Mouse (Mus musculus) megakaryocyte-erythroid progenitor cell, adult 5-6 weeks (primary cell): ENCODE data around the gene Cfdp1. TPM values are rescaled to one million over a fixed set of nuclear protein-coding genes. Genes with fewer than 3 reads are reported as not detected.

Experiments
- ATAC-seq: replicated peaks from 2 replicates; pipeline ENCODE4 v1.8.0; 2016; ENCODE audit warnings: mild to moderate bottlenecking, inconsistent platforms; ENCODE audit not compliant: severe bottlenecking, poor library complexity, low FRiP score, low TSS enrichment
- total RNA-seq, 2 experiments: library from RNA; stranded (forward) in 1 of 2; stranded (reverse) in 1 of 2; fragments of 200-1000, 215-1000 nt in 1 of 2; fragments of >200 nt in 1 of 2; fragmentation: Nextera tagmentation in 1 of 2; gene quantifications; 2 replicates each; pipeline ENCODE4 v1.2.3; 2014 to 2017

Gene Cfdp1
- total RNA-seq, 2 experiments from 2014 or later, result 214 to 339 TPM

- ATAC-seq, result no peak
These were observed 77.6 kb downstream of the Cfdp1 start for GRCm38 (mm10) chr8:111776492-111776891.

GRCm38 (mm10) chr8:111775766-111776165, 78.3 kb downstream of the Cfdp1 start:
- ATAC-seq, result no peak

- ATAC-seq, result no peak
These were observed 80.6 kb downstream of the Cfdp1 start for GRCm38 (mm10) chr8:111773476-111773875.

GRCm38 (mm10) chr8:111773057-111773456, 81.0 kb downstream of the Cfdp1 start:
- no peak for ATAC-seq

DNA sequence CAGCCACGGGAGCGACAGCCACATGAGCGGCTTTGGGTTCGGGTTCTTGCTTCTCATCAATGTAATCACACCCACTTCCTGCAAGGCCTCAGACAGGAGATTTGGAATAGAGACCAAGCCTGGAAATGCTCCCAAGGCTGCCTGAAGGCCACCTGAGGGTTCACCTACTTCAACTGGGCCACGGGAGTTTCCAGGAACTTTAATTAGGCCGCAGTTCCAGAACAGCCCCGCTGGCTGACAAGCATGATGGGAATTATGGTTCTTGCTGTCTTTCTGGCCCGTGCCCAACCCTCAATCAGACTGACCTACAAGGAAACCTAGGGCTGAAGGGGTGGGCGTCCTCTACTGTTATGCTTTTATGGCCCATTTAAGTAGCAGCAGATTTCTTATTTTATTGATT, 82.0 kb downstream of the Cfdp1 start:
- ATAC-seq, result no peak

DNA sequence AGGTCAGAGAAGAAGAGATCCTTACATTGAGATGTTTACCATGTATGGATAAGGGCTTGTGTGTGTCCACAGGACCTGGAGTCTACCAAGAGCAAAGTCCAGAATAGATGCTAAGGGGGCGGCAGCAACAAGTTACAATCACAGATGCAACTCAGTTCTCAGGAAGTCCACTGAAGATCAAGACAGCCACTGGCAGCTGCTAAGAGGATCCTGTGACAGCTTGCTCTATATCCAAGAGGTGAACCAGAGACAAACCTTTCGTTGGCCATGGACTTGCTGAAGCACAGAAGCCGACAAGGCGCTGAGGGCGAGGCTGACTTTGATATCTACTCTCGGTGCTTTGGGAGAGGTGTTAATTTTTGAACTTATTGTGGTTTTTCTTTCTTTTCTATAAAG, 82.5 kb downstream of the Cfdp1 start:
- ATAC-seq, result no peak

DNA sequence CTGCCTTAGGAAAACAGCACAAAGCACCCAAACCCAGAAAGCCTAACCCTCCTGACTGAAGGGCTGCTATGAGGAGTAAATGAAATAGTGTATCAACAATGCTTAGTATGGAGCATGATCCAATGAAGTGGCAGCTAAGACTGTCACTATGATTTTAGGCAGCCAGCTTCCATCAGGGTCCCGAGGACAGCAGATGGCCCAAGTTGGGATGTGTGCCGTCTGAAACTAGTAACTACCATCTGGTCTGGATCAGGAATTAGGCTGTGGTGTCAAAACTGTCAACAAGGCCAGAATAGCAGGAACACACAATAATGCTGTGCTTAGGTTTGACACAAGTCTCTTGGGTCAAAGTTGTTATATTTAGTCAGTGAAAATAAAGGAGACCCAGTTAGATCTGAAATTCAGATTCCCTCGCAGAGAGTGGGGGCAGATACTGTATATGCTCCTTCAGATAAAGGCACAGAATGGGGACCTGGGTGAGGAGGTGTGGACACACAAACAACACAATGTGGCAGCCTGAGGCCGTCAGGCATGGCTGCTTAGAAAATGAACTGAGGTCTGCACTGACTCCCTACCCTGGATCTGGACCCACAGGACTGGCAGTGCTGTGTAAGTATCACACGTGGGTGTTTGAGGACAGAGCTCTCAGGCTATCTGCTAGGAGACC, 83.0 kb downstream of the Cfdp1 start:
- no peak for ATAC-seq

DNA sequence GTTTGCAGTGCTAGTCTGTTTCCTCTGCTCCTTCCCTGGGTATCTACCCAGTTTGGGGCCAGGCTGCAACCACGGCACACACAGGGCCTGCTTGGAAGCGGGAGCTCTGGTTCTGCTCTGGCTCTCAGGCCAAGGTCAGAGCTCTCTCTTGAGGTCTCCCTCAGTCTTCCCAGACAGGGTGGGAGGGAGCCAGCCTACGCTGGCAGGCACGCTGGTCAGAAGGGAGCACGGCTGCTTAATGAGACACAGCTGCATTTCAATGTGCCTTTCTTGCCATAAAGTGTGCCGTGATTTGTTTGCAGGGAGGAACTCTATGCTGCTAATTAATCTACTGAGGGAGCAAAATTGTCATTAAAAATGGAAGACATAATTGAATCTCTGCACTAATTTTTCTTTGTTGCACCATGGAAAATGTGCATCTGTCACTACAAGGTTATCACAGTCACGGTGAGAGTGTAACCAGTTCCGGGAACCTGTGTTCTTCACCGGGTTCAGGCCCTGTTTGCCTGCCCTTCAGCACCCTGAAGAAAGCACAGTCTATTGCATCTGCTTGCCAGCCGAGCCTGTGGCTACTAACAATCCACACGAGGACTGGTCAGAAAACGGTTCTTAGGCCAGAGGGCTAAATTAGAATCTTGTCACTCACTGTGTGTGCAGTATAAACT, 84.2 kb downstream of the Cfdp1 start:
- no peak for ATAC-seq

DNA sequence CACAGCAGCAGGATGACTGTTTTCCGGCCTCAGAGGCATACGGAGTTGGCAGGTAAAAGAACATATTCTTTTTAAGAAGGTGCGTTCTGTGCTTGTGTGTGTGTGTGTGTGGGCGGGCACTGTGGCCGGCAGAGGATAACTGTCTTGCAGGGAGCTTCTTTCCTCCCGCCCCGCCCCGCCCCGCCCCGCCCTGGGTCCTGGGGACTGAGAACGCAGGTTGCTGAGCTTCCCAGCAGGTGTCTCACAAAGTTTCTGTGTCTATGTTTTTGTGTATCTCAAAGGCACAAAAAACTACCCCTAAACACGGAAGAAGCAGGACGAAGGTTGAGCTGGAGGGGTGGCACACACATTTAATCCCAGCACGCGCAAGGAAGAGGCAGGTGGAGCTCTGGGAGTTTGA, 84.8 kb downstream of the Cfdp1 start:
- ATAC-seq, result no peak

- no peak for ATAC-seq
These were observed 85.4 kb downstream of the Cfdp1 start for GRCm38 (mm10) chr8:111768651-111769050.

DNA sequence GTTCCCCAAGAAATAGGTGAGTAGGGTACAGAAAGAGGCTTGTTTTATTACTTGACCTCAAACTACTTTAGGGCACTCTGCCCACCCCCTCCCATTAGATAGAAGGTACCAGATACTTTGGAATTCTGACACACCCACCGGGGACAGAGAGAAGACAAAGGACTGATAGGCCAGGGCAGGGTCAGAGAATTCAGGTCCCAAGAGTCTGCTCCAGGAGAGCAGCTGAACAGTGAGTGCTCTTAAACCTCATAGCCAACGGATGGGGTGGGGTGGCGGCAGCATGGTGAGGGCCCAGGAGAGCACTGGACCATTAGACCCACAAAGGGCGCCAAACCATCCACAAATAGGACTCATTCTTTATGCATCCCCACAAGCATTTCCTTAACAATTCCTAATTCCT, 88.5 kb downstream of the Cfdp1 start:
- ATAC-seq, result no peak

DNA sequence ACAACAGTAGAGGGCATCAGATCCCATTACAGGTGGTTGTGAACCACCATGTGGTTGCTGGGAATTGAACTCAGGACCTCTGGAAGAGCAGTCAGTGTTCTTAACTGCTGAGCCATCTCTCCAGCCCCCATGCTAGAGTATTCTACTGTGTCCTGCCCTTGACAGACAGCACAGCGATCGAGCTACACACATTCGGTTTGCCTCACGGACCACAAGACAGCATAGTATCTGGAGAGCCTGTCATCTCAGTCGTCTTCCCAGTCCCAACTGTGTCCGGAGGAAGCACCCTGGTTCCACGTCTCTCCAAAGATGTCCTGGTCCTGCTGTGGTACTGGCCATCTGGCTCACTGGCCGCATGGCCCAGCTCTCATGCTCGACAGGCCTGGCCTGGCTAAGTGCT, 89.0 kb downstream of the Cfdp1 start:
- no peak for ATAC-seq

GRCm38 (mm10) chr8:111760708-111761107, 93.4 kb downstream of the Cfdp1 start:
- no peak for ATAC-seq

DNA sequence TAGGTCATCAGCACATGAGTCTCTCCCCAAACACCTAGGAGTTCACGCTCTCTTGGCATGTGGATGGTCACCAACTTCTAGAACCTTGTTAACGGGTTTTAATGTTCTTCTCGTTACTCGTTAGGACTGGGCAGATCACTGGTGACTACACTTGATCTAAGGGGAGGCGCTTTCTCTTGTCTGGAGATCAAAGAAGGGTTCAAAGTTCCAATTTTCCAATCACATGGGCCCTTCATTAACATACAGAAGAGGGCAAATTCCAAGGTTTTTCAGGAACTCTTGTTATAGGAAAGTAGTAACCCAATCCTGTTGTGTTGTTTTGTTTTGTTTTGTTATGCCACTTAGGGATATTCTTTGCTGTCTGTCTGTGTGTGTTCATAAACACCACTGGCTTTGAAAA, 95.3 kb downstream of the Cfdp1 start:
- ATAC-seq, result no peak

DNA sequence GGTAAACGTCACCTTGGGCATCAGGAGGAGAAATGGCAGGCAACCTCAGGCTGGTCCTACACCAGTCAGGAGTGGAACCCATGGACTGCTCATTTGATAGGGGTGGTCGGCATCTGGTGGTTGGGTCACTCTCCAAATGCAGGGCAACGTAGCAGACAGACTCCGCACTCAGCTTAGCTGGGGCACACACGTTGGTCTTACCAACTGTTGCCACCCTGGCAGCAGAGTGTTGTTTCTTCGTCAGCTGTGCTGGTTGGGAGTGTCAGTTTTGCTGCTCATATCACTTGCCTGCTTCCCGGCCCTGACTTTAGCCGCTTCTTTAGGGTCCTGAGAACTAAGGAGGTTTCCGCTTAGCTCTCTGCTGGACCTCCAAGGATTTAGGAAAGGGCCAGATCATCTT, 96.5 kb downstream of the Cfdp1 start:
- ATAC-seq, result no peak

DNA sequence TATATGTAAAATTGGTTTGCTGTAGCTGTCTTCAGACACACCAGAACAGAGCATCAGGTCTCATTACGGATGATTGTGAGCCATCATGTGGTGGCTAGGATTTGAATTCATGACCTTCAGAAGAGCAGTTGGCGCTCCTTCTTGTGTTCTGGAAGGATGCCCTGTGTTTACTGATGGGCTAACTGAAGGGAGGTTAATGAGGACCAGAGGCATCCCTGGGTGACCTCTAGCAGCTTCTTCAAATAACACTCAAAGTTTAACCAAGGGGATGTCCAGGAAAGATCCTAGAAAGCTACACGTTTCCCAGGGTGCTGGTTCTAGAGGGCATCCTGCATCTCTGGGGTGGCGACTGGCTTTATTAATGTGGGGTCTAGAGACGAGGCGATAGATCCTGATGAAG, 99.4 kb downstream of the Cfdp1 start:
- ATAC-seq, result no peak

DNA sequence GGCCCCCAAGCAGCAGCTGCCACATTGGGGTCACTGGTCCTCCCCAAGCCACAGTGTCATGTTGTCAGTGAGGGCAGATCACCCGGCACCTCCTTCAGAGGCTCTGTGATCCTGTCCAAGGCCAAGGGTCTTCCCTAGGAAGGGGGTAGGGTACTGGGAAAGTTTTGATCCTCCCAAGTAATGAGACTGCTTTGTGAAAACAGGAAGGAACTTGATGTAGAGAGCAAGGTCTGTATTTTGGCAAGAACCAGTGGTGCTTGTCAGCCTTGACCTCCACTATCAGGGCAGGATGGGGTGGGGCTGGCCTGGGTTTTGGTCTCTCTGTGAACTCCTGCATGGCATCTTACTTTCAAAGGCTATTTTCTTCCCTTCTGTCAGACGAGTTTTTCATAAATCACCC, 100.0 kb downstream of the Cfdp1 start:
- no peak for ATAC-seq

GRCm38 (mm10) chr8:111748766-111749165, 105.3 kb downstream of the Cfdp1 start:
- no peak for ATAC-seq

DNA sequence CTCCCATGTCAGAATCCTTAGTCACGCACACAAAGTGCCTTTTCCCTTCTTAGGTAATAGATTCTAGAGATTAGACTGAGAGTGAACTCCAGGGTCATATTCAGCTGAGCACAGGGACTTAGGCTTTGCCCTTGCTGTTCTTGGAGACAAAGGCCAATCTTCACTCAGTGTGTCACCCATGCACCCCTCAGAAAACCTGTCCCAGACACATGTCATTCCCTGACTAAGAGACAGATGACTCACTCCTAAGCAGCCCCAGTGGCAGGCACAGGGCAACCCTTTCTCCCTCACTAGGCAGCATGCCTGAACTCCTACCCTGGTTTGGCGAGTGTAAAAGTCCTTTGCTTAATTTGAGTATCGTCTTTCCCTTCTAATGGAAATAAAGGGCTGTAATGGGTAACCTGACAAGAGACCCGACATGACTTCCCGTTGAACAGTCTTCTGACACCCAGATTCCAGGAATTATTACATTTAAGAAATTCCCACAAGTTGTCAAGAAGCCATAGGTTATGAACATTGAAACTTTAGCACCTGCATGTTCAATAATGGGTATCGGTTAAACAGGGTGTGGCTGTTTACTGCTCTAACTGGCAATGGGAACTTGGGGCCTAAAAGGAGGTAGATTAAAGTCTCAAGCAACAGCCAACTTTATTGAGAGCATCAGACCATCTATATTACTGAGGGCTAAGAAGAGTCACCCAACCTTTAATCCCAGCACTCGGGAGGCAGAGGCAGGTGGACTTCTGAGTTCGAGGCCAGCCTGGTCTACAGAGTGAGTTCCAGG, 106.0 kb downstream of the Cfdp1 start:
- no peak for ATAC-seq

GRCm38 (mm10) chr8:111746582-111747465, 107.3 kb downstream of the Cfdp1 start:
- ATAC-seq, result no peak
